In the genomic region with DNA sequence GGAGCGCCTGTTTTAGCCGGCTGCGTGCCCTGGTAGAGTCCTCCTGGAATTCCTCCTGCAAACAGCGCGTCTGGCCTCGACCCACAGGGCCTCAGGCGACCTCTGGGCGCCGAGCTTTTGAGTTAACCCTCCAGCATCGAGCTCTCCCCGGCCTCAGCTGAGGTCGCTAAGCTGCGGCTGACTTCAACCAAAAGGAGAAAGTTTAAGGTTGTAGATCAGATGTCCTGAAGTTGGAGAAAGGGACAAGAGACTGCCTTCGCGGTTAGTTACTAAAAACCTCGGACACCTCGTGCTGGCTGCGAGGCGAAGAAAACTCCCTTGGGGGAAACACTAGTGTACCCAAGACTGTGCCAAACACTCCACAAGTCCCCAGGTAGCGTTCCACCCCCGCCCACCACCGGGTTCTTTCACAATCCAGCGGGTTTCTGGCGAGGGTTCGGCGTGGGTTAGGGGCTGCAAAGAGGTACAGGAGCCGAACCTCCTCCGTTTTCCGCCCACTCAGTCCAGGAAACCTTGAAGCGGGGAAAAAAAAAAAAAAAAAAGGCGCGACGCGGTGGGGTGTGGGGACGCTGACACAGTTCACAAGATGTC, we compare ENCODE assay signal across 8 mouse cellular contexts.
DNase-seq lines count a peak whose midpoint lies in the region; ATAC-seq lines count a peak whose summit lies in the region.

No protein-coding gene starts in this region.

- H3K9ac ChIP-seq in forebrain, embryonic 13.5 days = no peak overlapping the region
- H3K9ac ChIP-seq in intestine, embryonic 16.5 days (ENCODE audit: low read depth, low read length) = no peak overlapping the region

- ATAC-seq in forebrain, embryonic 13.5 days = no peak
- no peak for ATAC-seq in intestine, embryonic 16.5 days
- ATAC-seq in cerebellum, adult (ENCODE audit: insufficient number of reproducible peaks, low FRiP score, low TSS enrichment) = no peak

- peak overlapping the region; percentile 38 for H3K4me3 ChIP-seq in forebrain, embryonic 13.5 days
- peak overlapping the region; percentile 48 for H3K4me3 ChIP-seq in intestine, embryonic 16.5 days (ENCODE audit: low read length)
- H3K4me3 ChIP-seq in macrophage (ENCODE audit: inconsistent target) = peak overlapping the region; percentile 41; the same call in 1 of the 2 replicates

- H3K27me3 ChIP-seq in forebrain, embryonic 13.5 days = peaks cover 56% of the 10 kb centered on the region
- H3K27me3 ChIP-seq in intestine, embryonic 16.5 days (replicated peaks; ENCODE audit: control insufficient read depth, insufficient read depth, low read length) = peaks cover 28% of the 10 kb centered on the region

- H3K4me1 ChIP-seq in forebrain, embryonic 13.5 days = peaks cover 54% of the 10 kb centered on the region
- H3K4me1 ChIP-seq in intestine, embryonic 16.5 days (ENCODE audit: control insufficient read depth, insufficient read depth, low read length) = peaks cover 34% of the 10 kb centered on the region

- no peaks in the 10 kb centered on the region for H3K36me3 ChIP-seq in forebrain, embryonic 13.5 days (ENCODE audit: poor library complexity, severe bottlenecking)
- no peaks in the 10 kb centered on the region for H3K36me3 ChIP-seq in intestine, embryonic 16.5 days (ENCODE audit: control insufficient read depth, insufficient read depth, low read length)
- H3K36me3 ChIP-seq in macrophage (ENCODE audit: inconsistent target) = no peaks in the 10 kb centered on the region

- WGBS in forebrain, embryonic 13.5 days = 6% methylated on average over 35 of the region's 35 CpGs
- WGBS in intestine, embryonic 16.5 days = 6% methylated on average over 30 of the region's 35 CpGs
- WGBS in macrophage (ENCODE audit: missing documents) = 66% methylated on average over 19 of the region's 35 CpGs

- H3K4me2 ChIP-seq in forebrain, embryonic 13.5 days = peak overlapping the region; percentile 71
- peak overlapping the region; percentile 72 for H3K4me2 ChIP-seq in intestine, embryonic 16.5 days (ENCODE audit: low read depth, low read length)

- peak; percentile 13 to 34 for DNase-seq in spleen, adult 18-20 months
- DNase-seq in spleen, adult 12 weeks (ENCODE audit: low spot score) = no peak
- peak; percentile 55 for DNase-seq in testis, postnatal 10 days (ENCODE audit: low spot score)
- DNase-seq in right cerebral cortex, adult 2 months (ENCODE audit: low spot score in 2 of 2) = no peak

- no peaks in the 10 kb centered on the region for H3K9me3 ChIP-seq in forebrain, embryonic 13.5 days (replicated peaks)
- no peaks in the 10 kb centered on the region for H3K9me3 ChIP-seq in intestine, embryonic 16.5 days (ENCODE audit: control insufficient read depth, low read length)

- peaks cover 6% of the 10 kb centered on the region; the same call in 1 of the 2 replicates for H3K79me2 ChIP-seq in macrophage (ENCODE audit: inconsistent target)

- no peak overlapping the region for H3K27ac ChIP-seq in forebrain, embryonic 13.5 days
- H3K27ac ChIP-seq in intestine, embryonic 16.5 days (ENCODE audit: low read length) = no peak overlapping the region
- no peak overlapping the region for H3K27ac ChIP-seq in macrophage

Comparison
In these comparisons a context has a peak if more than half of its experiments do, and no peak if none do; other contexts are left out.
1. DNase-seq: peak in spleen, adult 18-20 months (2 of 2) and testis, postnatal 10 days (single experiment); none in spleen, adult 12 weeks (single experiment) and right cerebral cortex, adult 2 months (0 of 2).
2. Peak in every context shown above with its lines, with median percentiles within 50 percentile points of each other: H3K4me3 ChIP-seq.